In genomic region chr11:120012702-120013101, GRCm38 (mm10) we compare ENCODE assay signal across 9 mouse cellular contexts. TPM values are rescaled to one million over a fixed set of nuclear protein-coding genes. Genes with fewer than 3 reads are reported as not detected.
A peak's percentile ranks its signal among the peaks of the same experiment; 100 is the strongest.
DNase-seq lines count a peak whose midpoint lies in the region; ATAC-seq and TF ChIP-seq lines count a peak whose summit lies in the region.
"Had no signal": no experiment of that assay in that cellular context is flagged by ENCODE, and none has a peak within 500 bp of the region (broad histone marks: within the 10 kb centered on the region; RNA-seq: fewer than 3 reads in every experiment).

No protein-coding gene starts in this region.

- ATAC-seq in kidney, postnatal 0 days (replicated peaks; ENCODE audit: low FRiP score, low read depth): 0 out of 2 replicates have a peak, but pooled peaks have one; percentile 7
- ATAC-seq in forebrain, embryonic 13.5 days: peak; percentile 34
- ATAC-seq in midbrain, embryonic 13.5 days: peak; percentile 5; the same call in 1 of the 2 replicates

- H3K4me1 ChIP-seq in kidney, postnatal 0 days (replicated peaks; ENCODE audit: insufficient read depth, low read length): 0 out of 2 replicates have a peak, but pooled peaks cover 10% of the 10 kb centered on the region
- H3K4me1 ChIP-seq in forebrain, embryonic 13.5 days: peaks cover 18% of the 10 kb centered on the region
- peaks cover 25% of the 10 kb centered on the region for H3K4me1 ChIP-seq in midbrain, embryonic 13.5 days (replicated peaks)

- DNase-seq in kidney, postnatal 0 days (ENCODE audit: low spot score): no peak
- DNase-seq in kidney, postnatal 36 days: no peak
- peak; percentile 36 for DNase-seq in ZHBTc4 (ENCODE audit: low read depth, low spot score)
- DNase-seq in spleen, postnatal 10 days (ENCODE audit: low spot score in 2 of 2): no peak
- no peak for DNase-seq in thymus, postnatal 25 days

- no peak for TF ChIP-seq CTCF in kidney, postnatal 0 days (IDR thresholded peaks at IDR 0.05; ENCODE audit: low read depth)

- no peak overlapping the region for H3K9ac ChIP-seq in kidney, postnatal 0 days (ENCODE audit: low read depth, low read length)
- H3K9ac ChIP-seq in forebrain, embryonic 13.5 days: no peak overlapping the region
- H3K9ac ChIP-seq in midbrain, embryonic 13.5 days (replicated peaks): no peak overlapping the region; the same call in 1 of the 2 replicates

- no peak overlapping the region for H3K4me3 ChIP-seq in kidney, postnatal 0 days (replicated peaks; ENCODE audit: low read depth, low read length)
- no peak overlapping the region for H3K4me3 ChIP-seq in forebrain, embryonic 13.5 days
- H3K4me3 ChIP-seq in midbrain, embryonic 13.5 days (replicated peaks): no peak overlapping the region

- no peak overlapping the region for H3K4me2 ChIP-seq in kidney, postnatal 0 days (ENCODE audit: low read length)
- H3K4me2 ChIP-seq in forebrain, embryonic 13.5 days: no peak overlapping the region
- no peak overlapping the region for H3K4me2 ChIP-seq in midbrain, embryonic 13.5 days (replicated peaks)

- H3K9me3 ChIP-seq in kidney, postnatal 0 days (replicated peaks; ENCODE audit: low read length): no peaks in the 10 kb centered on the region
- no peaks in the 10 kb centered on the region for H3K9me3 ChIP-seq in forebrain, embryonic 13.5 days (replicated peaks)
- H3K9me3 ChIP-seq in midbrain, embryonic 13.5 days: no peaks in the 10 kb centered on the region
- H3K9me3 ChIP-seq: heart, embryonic 15.5 days; stomach, embryonic 15.5 days had no signal

- 86% methylated on average over 13 of the region's 13 CpGs for whole genome bisulfite sequencing in kidney, postnatal 0 days
- WGBS in forebrain, embryonic 13.5 days: 86% methylated on average over 13 of the region's 13 CpGs
- 84% methylated on average over 13 of the region's 13 CpGs for WGBS in midbrain, embryonic 13.5 days

- H3K27me3 ChIP-seq in kidney, postnatal 0 days (ENCODE audit: insufficient read depth, low read length): no peaks in the 10 kb centered on the region
- H3K27me3 ChIP-seq in forebrain, embryonic 13.5 days: no peaks in the 10 kb centered on the region
- H3K27me3 ChIP-seq in midbrain, embryonic 13.5 days: peaks cover 8% of the 10 kb centered on the region; the same call in 1 of the 2 replicates
- H3K27me3 ChIP-seq: stomach, embryonic 15.5 days had no signal

- H3K27ac ChIP-seq in kidney, postnatal 0 days: no peak overlapping the region
- no peak overlapping the region for H3K27ac ChIP-seq in forebrain, embryonic 13.5 days
- no peak overlapping the region for H3K27ac ChIP-seq in midbrain, embryonic 13.5 days
- H3K27ac ChIP-seq: heart, embryonic 15.5 days; stomach, embryonic 15.5 days had no signal

- no peaks in the 10 kb centered on the region for H3K36me3 ChIP-seq in kidney, postnatal 0 days (ENCODE audit: insufficient read depth, low read length)
- H3K36me3 ChIP-seq in forebrain, embryonic 13.5 days (ENCODE audit: poor library complexity, severe bottlenecking): peaks cover 48% of the 10 kb centered on the region
- peaks cover 42% of the 10 kb centered on the region for H3K36me3 ChIP-seq in midbrain, embryonic 13.5 days
- H3K36me3 ChIP-seq: heart, embryonic 15.5 days; stomach, embryonic 15.5 days had no signal

RNA-seq across cellular contexts. Expression of gene Aatk, which starts 34.3 kb away (rescaled TPM):
- 1.4 TPM in 2 replicates for polyA plus RNA-seq in kidney, postnatal 0 days (2015; fragmentation: Nextera tagmentation; extraction: Ambion mirVana)
- 6.8 and 8.4 TPM in 2 replicates for polyA plus RNA-seq in forebrain, embryonic 13.5 days (2015; fragmentation: Nextera tagmentation; extraction: Ambion mirVana)
- 15.1 and 18.6 TPM in 2 replicates for polyA plus RNA-seq in midbrain, embryonic 13.5 days (2015; fragmentation: Nextera tagmentation; extraction: Ambion mirVana)
